Mouse (Mus musculus) bone marrow macrophage, adult 2 months (primary cell): ENCODE data around the gene Mst1.

Experiments used
- CTCF ChIP-seq: IDR thresholded peaks from 2 replicates; pipeline ENCODE4 v1.5.1; 2012; ENCODE audit warnings: low read depth, mild to moderate bottlenecking, low read length, moderate library complexity
- POLR2A ChIP-seq: IDR thresholded peaks from 2 replicates; pipeline ENCODE4 v1.6.1; 2012; ENCODE audit warnings: mild to moderate bottlenecking, low read depth, low read length, borderline replicate concordance

DNA sequence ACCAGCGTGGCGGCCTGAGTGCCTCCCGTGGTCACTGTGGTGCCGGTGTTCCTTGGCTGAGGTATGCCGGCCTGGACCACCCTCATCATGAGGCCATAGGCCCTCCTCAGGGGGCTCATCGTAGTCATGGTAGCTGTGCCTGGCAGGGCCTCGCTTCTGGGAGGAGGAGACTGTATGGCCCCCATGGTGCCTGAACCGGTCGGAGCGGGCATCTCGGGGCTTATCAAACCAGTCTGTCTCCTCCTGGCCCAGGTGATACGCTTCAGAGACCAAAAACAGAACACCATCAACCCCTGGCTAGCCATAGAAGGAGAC lies 25.3 kb downstream of the Mst1 start:
- no peak for TF ChIP-seq POLR2A
- no peak for TF ChIP-seq CTCF
